Mouse (Mus musculus) spleen, adult 2 months (tissue): Measurements from ENCODE around the gene Prss23. TPM values are rescaled to one million over a fixed set of nuclear protein-coding genes. Genes with fewer than 3 reads are reported as not detected.

Experiments used
- DNase-seq, 2 experiments: peaks; one replicate each; pipeline versions ENCODE4 v3.0.0 to v3.0.0-alpha.2; 2012 to 2021; ENCODE audit warnings: low spot score in 2 of 2, low read depth in 1 of 2
- H3K27ac ChIP-seq: fragments of 200-500 bp; 2 replicates; pipeline ENCODE4 v1.5.1; 2012; ENCODE audit warnings: low read length, inconsistent platforms; ENCODE audit not compliant: insufficient read depth
- H3K27me3 ChIP-seq: fragments of 200-500 bp; 2 replicates; pipeline ENCODE4 v1.6.1; 2012; ENCODE audit warnings: mild to moderate bottlenecking, moderate library complexity, low read length, inconsistent platforms; ENCODE audit not compliant: control insufficient read depth, insufficient read depth
- H3K36me3 ChIP-seq: fragments of 200-500 bp; 2 replicates; pipeline ENCODE4 v1.6.1; 2012; ENCODE audit warnings: mild to moderate bottlenecking, low read length, inconsistent platforms; ENCODE audit not compliant: control insufficient read depth, insufficient read depth
- H3K4me1 ChIP-seq: fragments of 200-500 bp; 2 replicates; pipeline ENCODE4 v1.6.1; 2011; ENCODE audit warnings: inconsistent platforms; ENCODE audit not compliant: control insufficient read depth, insufficient read depth, insufficient read length
- H3K4me3 ChIP-seq: fragments of 200-500 bp; 2 replicates; pipeline ENCODE4 v1.5.1; 2011; ENCODE audit warnings: mild to moderate bottlenecking, inconsistent platforms; ENCODE audit not compliant: insufficient read depth, insufficient read length; ENCODE audit errors: extremely low read depth
- CTCF ChIP-seq: fragments of 200-500 bp; IDR thresholded peaks from 2 replicates; pipeline ENCODE4 v1.5.1; 2011; ENCODE audit warnings: mild to moderate bottlenecking, inconsistent platforms; ENCODE audit not compliant: insufficient read depth, insufficient read length, insufficient replicate concordance; ENCODE audit errors: extremely low read depth
- POLR2A ChIP-seq: fragments of 200-500 bp; IDR thresholded peaks from 2 replicates; pipeline ENCODE4 v1.6.1; 2011; ENCODE audit warnings: low read depth, low read length, inconsistent platforms
- WGBS: fragments of 180-500 bp; shearing (Covaris S2); methylation state at CpG from one replicate; pipeline ENCODE4 v1.1.7; 2018; 5-methylcytosine and 5-hydroxymethylcytosine counted together
- polyA plus RNA-seq: library from polyadenylated mRNA; depleted of rRNA; stranded (reverse); fragments of >200 nt; gene quantifications from 2 replicates; pipeline ENCODE4 v1.2.3, GENCODE M21; 2012

Prss23 gene
- polyA plus RNA-seq, 1 experiment, result 26.2 TPM

DNA sequence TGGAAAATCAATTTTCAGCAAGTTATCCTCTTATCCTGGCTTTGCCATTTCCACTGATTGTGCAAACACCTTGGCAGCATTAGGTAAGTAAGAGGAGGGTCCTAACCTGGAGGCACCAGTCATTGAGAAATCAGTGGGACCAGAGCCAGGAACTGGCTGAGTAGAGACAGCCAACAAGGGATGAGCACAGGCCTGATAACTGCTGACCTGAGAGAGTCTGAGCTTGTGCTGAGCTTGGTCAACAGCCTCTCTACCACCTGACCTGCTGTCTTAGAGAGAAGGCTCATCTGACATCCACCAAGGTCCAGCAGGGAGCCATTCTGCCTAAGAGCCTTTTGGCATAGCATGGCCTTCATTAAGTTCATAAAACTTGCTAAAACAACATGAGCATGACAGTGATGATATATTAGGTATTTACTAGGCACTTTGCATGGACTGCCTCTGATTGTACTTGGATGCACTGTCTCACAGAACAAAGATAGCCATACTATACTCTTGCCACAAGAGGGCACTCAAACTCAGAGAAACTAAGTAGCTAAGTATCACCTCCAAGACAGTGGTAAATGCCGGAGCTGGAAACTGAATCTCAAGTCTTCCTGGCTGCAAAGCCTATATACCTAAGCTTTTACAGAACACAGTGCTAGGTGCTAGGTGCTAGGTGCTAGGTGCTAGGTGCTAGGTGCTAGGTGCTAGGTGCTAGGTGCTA is 49.5 kb downstream of the Prss23 start:
- H3K4me3 ChIP-seq, result no peak overlapping the region
- H3K27me3 ChIP-seq, result no peaks in the 10 kb centered on the region
- no peak for DNase-seq
- WGBS, result 11% methylated on average over 1 of the region's 1 CpGs
- H3K27ac ChIP-seq, result no peak overlapping the region
- H3K4me1 ChIP-seq, result no peaks in the 10 kb centered on the region
- TF ChIP-seq POLR2A, result no peak
- TF ChIP-seq CTCF, result no peak
- no peaks in the 10 kb centered on the region for H3K36me3 ChIP-seq

DNA sequence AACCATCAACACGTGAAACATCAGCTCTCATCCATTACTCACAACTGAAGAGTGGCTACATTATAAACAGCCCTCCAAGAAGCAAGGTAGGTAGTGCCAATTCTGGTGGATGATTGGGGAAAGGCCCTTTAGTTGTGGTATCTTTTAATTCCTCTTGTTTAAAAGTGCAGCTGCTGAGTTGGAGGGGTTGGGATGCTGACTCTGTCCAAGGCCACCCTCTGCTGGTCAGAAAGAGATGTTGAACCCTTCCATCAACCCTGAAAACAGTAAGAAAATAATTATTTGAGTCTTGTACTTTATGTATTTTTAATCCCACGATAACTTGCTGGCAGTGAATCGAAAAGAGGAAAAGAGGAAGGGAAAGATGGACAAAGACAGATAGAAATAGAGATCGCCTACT is 53.5 kb downstream of the Prss23 start:
- Histone ChIP-seq H3K4me3 (no peak overlapping the region), H3K36me3 (no peaks in the 10 kb centered on the region), H3K4me1 (no peaks in the 10 kb centered on the region), H3K27ac (no peak overlapping the region), H3K27me3 (no peaks in the 10 kb centered on the region)
- DNase-seq, result no peak
- no peak for TF ChIP-seq CTCF
- TF ChIP-seq POLR2A, result no peak
- 42% methylated on average over 4 of the region's 4 CpGs for WGBS

DNA sequence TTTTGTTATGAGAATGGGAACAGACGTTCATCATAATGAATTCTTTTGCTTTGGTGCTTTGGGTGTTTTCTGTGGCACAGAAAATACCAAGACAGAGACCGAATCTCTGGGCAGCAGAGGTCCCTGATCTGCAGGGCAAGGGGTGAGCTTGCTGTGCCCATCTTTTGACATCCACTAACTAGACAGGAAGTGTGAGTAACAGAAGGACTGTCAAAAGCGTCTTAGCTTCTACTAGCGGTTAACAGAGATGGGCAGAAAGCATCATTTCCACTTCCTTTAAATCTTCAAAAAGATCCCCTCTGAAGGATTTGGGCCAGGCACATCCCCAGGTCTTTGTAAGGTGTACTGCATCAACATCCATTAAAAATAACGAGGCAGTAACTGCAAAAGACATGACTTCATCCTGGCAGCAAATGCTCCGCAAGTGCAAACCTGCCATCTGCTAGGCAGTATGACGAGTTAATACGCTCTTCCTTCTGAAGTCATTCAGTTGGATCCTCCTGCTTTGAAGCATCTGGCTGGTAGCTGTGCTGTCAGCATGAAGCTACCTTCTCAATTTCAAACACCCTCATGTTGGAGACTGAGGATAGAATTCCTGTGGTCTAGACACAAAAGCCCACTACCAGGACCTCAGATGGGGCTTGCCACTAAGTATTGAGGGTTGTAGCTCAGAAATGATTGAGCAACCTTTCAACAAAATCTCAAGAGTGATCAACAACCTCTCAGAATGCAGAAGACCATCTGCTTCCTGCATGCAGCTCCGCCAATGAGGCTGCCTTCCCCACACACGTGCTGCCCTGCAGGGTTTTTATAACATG is 63.0 kb downstream of the Prss23 start:
- H3K27me3 ChIP-seq, result no peaks in the 10 kb centered on the region
- no peaks in the 10 kb centered on the region for H3K36me3 ChIP-seq
- TF ChIP-seq CTCF (no peak), POLR2A (no peak)
- no peak for DNase-seq
- WGBS, result 64% methylated on average over 10 of the region's 10 CpGs
- no peaks in the 10 kb centered on the region for H3K4me1 ChIP-seq
- no peak overlapping the region for H3K4me3 ChIP-seq
- no peak overlapping the region for H3K27ac ChIP-seq

DNA sequence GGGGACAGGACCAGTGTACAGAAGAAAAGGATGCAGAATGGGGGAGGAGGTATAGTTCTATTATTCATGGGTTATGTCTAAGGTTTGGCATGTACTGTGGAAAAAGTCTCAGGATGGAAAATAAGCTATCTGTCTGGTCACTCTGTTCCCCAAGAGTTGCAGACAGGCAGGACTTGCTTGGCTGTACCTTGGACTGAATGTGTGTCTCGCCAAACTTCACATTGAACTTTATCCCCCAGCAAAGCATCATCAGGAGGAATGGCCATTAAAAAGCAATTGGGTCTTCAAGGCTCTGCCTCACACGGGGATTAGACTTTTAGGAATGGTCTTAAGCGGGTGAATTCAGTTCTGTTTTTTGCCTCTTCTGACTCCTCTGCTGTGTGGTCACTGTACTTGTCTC is 63.7 kb downstream of the Prss23 start:
- no peaks in the 10 kb centered on the region for H3K4me1 ChIP-seq
- no peak overlapping the region for H3K4me3 ChIP-seq
- 79% methylated on average over 3 of the region's 3 CpGs for WGBS
- no peaks in the 10 kb centered on the region for H3K27me3 ChIP-seq
- DNase-seq, result no peak
- H3K36me3 ChIP-seq, result no peaks in the 10 kb centered on the region
- TF ChIP-seq CTCF (no peak), POLR2A (no peak)
- no peak overlapping the region for H3K27ac ChIP-seq

DNA sequence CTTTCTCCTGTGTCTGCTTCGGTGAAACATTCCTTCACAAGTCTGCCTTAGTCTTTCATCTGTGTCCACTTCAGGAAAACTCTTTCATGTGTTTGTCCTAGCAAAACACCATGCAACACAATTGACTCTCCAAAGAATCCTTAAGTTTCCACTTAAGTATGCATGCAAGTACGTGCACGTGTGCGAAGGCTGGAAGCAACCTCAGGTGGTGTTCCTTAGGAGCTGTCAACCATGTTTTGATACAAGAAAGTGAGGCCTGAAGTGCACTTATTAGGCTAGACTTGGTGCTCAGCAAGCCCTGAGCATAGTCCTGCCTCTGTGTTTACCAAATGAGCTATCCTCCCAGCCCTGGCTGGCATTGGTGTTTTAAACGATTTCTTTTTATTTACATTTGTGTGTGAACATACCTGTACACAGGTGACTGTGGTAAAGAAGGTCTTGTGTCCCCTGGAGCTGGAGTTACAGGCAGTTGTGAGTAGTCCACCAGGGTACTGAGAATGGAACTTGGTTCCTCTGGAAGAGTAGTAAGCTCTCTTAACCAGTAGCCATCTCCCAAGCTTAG is 64.3 kb downstream of the Prss23 start:
- DNase-seq, result no peak
- no peaks in the 10 kb centered on the region for H3K4me1 ChIP-seq
- 88% methylated on average over 5 of the region's 5 CpGs for WGBS
- TF ChIP-seq POLR2A (no peak), CTCF (no peak)
- no peaks in the 10 kb centered on the region for H3K36me3 ChIP-seq
- H3K27me3 ChIP-seq, result no peaks in the 10 kb centered on the region
- H3K27ac ChIP-seq, result no peak overlapping the region
- H3K4me3 ChIP-seq, result no peak overlapping the region

DNA sequence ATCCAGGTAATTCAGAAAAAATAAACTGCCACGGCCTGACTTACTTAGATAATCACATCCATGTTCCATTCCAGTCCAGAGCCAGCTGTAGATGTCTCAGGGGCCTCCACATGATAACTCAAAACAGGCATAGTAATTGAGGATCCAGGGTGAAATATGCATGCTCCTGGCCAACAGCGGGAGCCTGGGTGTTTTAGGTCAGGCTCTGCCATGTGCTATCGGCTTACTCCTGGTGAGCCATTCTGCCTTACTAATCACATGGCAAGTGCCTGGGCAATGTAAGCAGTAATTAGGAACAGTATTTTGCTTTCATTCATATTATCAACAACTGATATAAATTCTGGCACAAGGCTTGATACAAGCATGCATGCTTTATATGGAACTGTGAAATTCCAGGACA is 65.6 kb downstream of the Prss23 start:
- DNase-seq, result no peak

More for the DNA sequence above, 65.6 kb downstream of the Prss23 start:
- WGBS, result 89% methylated on average over 3 of the region's 3 CpGs
- H3K36me3 ChIP-seq, result no peaks in the 10 kb centered on the region
- H3K4me3 ChIP-seq, result no peak overlapping the region
- TF ChIP-seq CTCF (no peak), POLR2A (no peak)
- H3K27ac ChIP-seq, result no peak overlapping the region
- no peaks in the 10 kb centered on the region for H3K27me3 ChIP-seq
- no peaks in the 10 kb centered on the region for H3K4me1 ChIP-seq
